Mouse (Mus musculus): Measurements from ENCODE around the gene Fancc.
"Not testable (repeated sequence)": the region's sequence is repeated elsewhere in the genome, so short reads cannot be mapped to it uniquely, and the experiment has no call there.

The Fancc gene

GRCm38 (mm10) chr13:63515542-63515941 lies 18.5 kb upstream of the Fancc start:
- DNase-seq (ENCODE audit: low spot score): no peak

GRCm38 (mm10) chr13:63514931-63515360 lies 17.9 kb upstream of the Fancc start:
- DNase-seq (ENCODE audit: low spot score): no peak

GRCm38 (mm10) chr13:63513374-63514098 lies 16.5 kb upstream of the Fancc start:
- no peak for DNase-seq (ENCODE audit: low spot score)

GRCm38 (mm10) chr13:63512411-63512810 lies 15.3 kb upstream of the Fancc start:
- no peak for DNase-seq (ENCODE audit: low spot score)

- no peak for DNase-seq (ENCODE audit: low spot score)
Measured at GRCm38 (mm10) chr13:63507821-63508220, 10.7 kb upstream of the Fancc start.

- no peak for DNase-seq (ENCODE audit: low spot score)
Measured at GRCm38 (mm10) chr13:63507001-63507556, 10.0 kb upstream of the Fancc start.

GRCm38 (mm10) chr13:63506364-63506763 lies 9.3 kb upstream of the Fancc start:
- DNase-seq (ENCODE audit: low spot score): no peak

GRCm38 (mm10) chr13:63502391-63502790 lies 5.3 kb upstream of the Fancc start:
- DNase-seq (ENCODE audit: low spot score): no peak

- DNase-seq (ENCODE audit: low spot score): no peak
Measured at GRCm38 (mm10) chr13:63499489-63499888, 2.4 kb upstream of the Fancc start.

GRCm38 (mm10) chr13:63487707-63488042 lies 9.4 kb downstream of the Fancc start:
- no peak for DNase-seq (ENCODE audit: low spot score)

- DNase-seq (ENCODE audit: low spot score): no peak
Measured at GRCm38 (mm10) chr13:63486791-63487706, 10.0 kb downstream of the Fancc start.

- DNase-seq (ENCODE audit: low spot score): peak; percentile 10
Measured at GRCm38 (mm10) chr13:63475356-63475755, 21.7 kb downstream of the Fancc start.

GRCm38 (mm10) chr13:63452898-63453297 lies 44.2 kb downstream of the Fancc start:
- no peak for DNase-seq (ENCODE audit: low spot score)

- no peak for DNase-seq (ENCODE audit: low spot score)
Measured at GRCm38 (mm10) chr13:63451140-63451539, 45.9 kb downstream of the Fancc start.

- no peak for DNase-seq (ENCODE audit: low spot score)
Measured at GRCm38 (mm10) chr13:63445419-63445818, 51.7 kb downstream of the Fancc start.

- DNase-seq (ENCODE audit: low spot score): no peak
Measured at GRCm38 (mm10) chr13:63432759-63433158, 64.3 kb downstream of the Fancc start.

- no peak for DNase-seq (ENCODE audit: low spot score)
Measured at GRCm38 (mm10) chr13:63431857-63432191, 65.3 kb downstream of the Fancc start.

GRCm38 (mm10) chr13:63431030-63431856 lies 65.8 kb downstream of the Fancc start:
- DNase-seq (ENCODE audit: low spot score): peak; percentile 96

- DNase-seq (ENCODE audit: low spot score): no peak
Measured at GRCm38 (mm10) chr13:63430681-63431029, 66.4 kb downstream of the Fancc start.

- no peak for DNase-seq (ENCODE audit: low spot score)
Measured at GRCm38 (mm10) chr13:63430206-63430605, 66.9 kb downstream of the Fancc start.

GRCm38 (mm10) chr13:63428211-63428610 lies 68.9 kb downstream of the Fancc start:
- not testable (repeated sequence) for DNase-seq (ENCODE audit: low spot score)

GRCm38 (mm10) chr13:63423060-63423459 lies 74.0 kb downstream of the Fancc start:
- DNase-seq (ENCODE audit: low spot score): no peak

Data from urinary bladder, postnatal 14 days (tissue).